Mouse (Mus musculus): Measurements from ENCODE around the gene Myo16.

Gene Myo16

GRCm38 (mm10) chr8:10548003-10548584 lies 394.4 kb downstream of the Myo16 start:
- DNase-seq (ENCODE audit: low spot score in 2 of 2): no peak

GRCm38 (mm10) chr8:10549434-10549833 lies 395.7 kb downstream of the Myo16 start:
- DNase-seq (ENCODE audit: low spot score in 2 of 2): no peak

- DNase-seq (ENCODE audit: low spot score in 2 of 2): no peak
Measured at GRCm38 (mm10) chr8:10557961-10558360, 404.2 kb downstream of the Myo16 start.

- DNase-seq (ENCODE audit: low spot score in 2 of 2): no peak
Measured at GRCm38 (mm10) chr8:10559479-10559878, 405.8 kb downstream of the Myo16 start.

- DNase-seq (ENCODE audit: low spot score in 2 of 2): no peak
Measured at GRCm38 (mm10) chr8:10561616-10562015, 407.9 kb downstream of the Myo16 start.

GRCm38 (mm10) chr8:10562046-10562445 lies 408.3 kb downstream of the Myo16 start:
- no peak for DNase-seq (ENCODE audit: low spot score in 2 of 2)

- DNase-seq (ENCODE audit: low spot score in 2 of 2): no peak
Measured at GRCm38 (mm10) chr8:10562636-10563035, 408.9 kb downstream of the Myo16 start.

GRCm38 (mm10) chr8:10565231-10566029 lies 411.7 kb downstream of the Myo16 start:
- DNase-seq (ENCODE audit: low spot score in 2 of 2): no peak

GRCm38 (mm10) chr8:10568448-10568847 lies 414.7 kb downstream of the Myo16 start:
- no peak for DNase-seq (ENCODE audit: low spot score in 2 of 2)

- peak in 1 of 2 experiments; percentile 65 for DNase-seq (ENCODE audit: low spot score in 2 of 2)
Measured at GRCm38 (mm10) chr8:10574096-10574495, 420.4 kb downstream of the Myo16 start.

- DNase-seq (ENCODE audit: low spot score in 2 of 2): no peak
Measured at GRCm38 (mm10) chr8:10575244-10575643, 421.5 kb downstream of the Myo16 start.

- no peak for DNase-seq (ENCODE audit: low spot score in 2 of 2)
Measured at GRCm38 (mm10) chr8:10586956-10587744, 433.4 kb downstream of the Myo16 start.

- no peak for DNase-seq (ENCODE audit: low spot score in 2 of 2)
Measured at GRCm38 (mm10) chr8:10589422-10589933, 435.8 kb downstream of the Myo16 start.

- no peak for DNase-seq (ENCODE audit: low spot score in 2 of 2)
Measured at GRCm38 (mm10) chr8:10592917-10593316, 439.2 kb downstream of the Myo16 start.

- no peak for DNase-seq (ENCODE audit: low spot score in 2 of 2)
Measured at GRCm38 (mm10) chr8:10596353-10596752, 442.6 kb downstream of the Myo16 start.

- no peak for DNase-seq (ENCODE audit: low spot score in 2 of 2)
Measured at GRCm38 (mm10) chr8:10597595-10597994, 443.9 kb downstream of the Myo16 start.

GRCm38 (mm10) chr8:10598889-10599288 lies 445.2 kb downstream of the Myo16 start:
- no peak for DNase-seq (ENCODE audit: low spot score in 2 of 2)

- no peak for DNase-seq (ENCODE audit: low spot score in 2 of 2)
Measured at GRCm38 (mm10) chr8:10606028-10606815, 452.5 kb downstream of the Myo16 start.

GRCm38 (mm10) chr8:10606816-10607209 lies 453.1 kb downstream of the Myo16 start:
- no peak for DNase-seq (ENCODE audit: low spot score in 2 of 2)

GRCm38 (mm10) chr8:10611636-10612035 lies 457.9 kb downstream of the Myo16 start:
- no peak for DNase-seq (ENCODE audit: low spot score in 2 of 2)

- DNase-seq (ENCODE audit: low spot score in 2 of 2): no peak
Measured at GRCm38 (mm10) chr8:10613371-10613770, 459.7 kb downstream of the Myo16 start.
